Mouse (Mus musculus) megakaryocyte, embryonic 14.5 days (primary cell): ENCODE results near the gene Myrf.

Source experiments
- FLI1 ChIP-seq: IDR thresholded peaks from 2 replicates; pipeline ENCODE4 v1.6.1; 2012; ENCODE audit warnings: low read length, inconsistent platforms, mixed read lengths
- GATA1 ChIP-seq: IDR thresholded peaks from 3 replicates; pipeline ENCODE4 v1.6.1; 2012; ENCODE audit warnings: mixed read lengths, low read length, inconsistent platforms, borderline replicate concordance

DNA sequence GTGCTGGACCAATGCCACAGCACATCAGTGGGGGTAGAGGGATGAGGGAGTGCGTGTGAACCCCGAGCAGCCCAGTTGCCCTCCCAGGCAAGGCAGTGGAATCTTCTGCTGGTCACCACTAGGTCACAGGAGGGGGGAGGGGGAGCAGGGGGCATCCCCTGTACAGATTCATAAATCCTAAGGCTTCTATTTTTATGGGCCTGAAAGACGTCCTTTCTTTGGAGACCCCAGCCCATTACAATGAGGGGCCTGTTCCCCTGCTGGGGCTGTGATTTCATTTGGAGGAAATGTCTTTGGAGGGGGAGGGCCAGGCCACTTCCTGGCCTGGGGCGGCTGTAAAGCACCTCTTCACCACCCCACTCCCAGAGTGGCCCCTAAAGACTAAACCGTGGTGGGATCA is 33.5 kb upstream of the Myrf start:
- TF ChIP-seq GATA1 (no peak), FLI1 (no peak)
